Mouse (Mus musculus) kidney, postnatal 14 days (tissue): ENCODE measurements around the gene Fbxl13.

Experiments
- DNase-seq: peaks from one replicate; pipeline ENCODE4 v3.0.0; 2022; ENCODE audit warnings: mixed read lengths

The Fbxl13 gene

DNA sequence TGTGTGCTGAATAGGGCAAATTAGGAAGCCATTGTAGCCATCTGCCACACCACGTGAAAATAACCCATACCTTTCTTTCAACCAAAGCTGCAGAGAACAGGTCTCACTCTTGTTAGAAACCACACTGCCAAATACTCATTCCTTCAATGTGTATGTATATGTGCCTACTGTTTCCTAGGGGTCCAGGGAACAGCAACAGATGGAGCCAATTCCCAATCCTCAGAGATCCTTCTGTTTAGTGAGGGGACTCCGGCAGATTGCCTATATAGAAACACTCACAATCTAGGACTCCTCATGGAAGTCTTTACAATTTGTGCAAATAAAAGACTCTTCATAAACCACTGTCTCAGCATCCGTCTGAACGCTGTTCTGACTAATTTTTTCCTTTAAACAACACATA is 127.2 kb downstream of the Fbxl13 start:
- DNase-seq = no peak

DNA sequence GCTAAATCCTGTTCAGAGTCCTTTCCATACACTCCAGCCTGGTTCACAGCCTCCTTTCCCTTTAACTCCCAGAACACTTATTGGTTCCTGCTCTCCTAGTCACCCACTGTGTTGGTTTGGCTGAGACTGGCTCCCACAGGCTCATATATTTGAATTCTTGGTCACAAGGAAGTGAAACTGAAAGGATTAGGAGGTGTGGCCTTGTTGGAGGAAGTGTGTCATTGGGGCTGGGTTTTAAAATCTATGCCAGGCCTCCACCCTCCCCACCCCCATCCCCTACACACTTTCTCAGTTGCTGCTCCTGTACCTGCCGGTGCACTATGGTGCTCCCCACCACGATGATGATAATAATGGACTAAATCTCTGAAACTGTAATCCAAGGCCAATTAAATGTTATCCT is 127.9 kb downstream of the Fbxl13 start:
- DNase-seq = no peak

DNA sequence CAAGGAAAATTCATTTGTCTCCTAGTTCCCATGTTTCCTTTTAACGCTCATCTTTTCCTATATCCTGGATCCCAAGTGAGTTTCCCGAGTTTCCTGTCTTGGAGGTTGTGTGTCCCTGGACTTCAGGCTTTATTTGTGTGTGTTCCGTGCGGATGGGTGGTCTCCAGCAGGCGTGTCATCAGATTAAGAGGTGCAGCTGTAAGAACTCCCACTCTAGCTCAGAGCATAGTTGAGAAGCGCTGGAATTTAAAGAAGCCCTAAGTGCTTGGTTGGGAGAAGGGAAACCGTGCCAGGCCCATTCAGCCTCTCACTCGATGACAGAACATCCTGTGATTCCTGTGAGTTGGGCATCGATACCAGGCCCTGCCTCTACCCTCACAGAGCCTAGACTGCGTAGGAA is 132.1 kb downstream of the Fbxl13 start:
- DNase-seq = no peak

DNA sequence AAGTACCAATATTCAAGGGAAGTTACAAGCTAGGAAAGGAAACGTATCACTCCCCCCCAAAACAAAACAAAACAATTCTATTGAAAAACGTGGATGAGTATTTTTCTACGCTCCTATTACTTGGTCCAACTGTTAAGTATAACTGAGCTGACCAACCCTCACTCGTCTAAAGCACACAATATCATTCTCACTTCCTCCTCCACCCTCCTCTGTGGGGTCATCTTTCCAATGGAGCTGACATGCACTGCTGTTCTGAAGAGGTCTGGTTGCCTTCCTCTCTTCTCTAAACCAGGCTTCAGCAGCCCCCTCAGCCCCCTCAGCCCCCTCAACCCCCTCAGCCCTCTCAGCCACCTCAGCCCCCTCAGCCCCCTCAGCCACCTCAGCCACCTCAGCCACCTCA is 135.6 kb downstream of the Fbxl13 start:
- no peak for DNase-seq

DNA sequence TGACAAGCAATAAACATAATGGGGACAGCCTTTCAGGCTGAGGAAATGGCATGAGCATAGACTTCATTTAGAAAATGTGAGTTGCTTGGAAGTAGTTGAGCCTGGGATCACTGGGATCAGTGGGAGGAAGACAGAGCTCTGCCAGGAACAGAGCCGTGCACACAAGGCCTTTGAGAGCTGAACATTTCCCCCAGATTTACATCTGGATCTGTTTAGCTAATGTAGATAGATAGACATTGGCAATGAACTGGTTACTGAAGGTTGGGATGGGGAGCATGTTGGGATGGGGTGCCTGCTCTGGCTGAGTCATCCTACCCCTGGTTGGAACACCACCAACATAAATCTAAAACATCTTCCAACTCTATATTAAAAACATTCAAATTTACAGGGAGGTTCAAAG is 138.5 kb downstream of the Fbxl13 start:
- no peak for DNase-seq

DNA sequence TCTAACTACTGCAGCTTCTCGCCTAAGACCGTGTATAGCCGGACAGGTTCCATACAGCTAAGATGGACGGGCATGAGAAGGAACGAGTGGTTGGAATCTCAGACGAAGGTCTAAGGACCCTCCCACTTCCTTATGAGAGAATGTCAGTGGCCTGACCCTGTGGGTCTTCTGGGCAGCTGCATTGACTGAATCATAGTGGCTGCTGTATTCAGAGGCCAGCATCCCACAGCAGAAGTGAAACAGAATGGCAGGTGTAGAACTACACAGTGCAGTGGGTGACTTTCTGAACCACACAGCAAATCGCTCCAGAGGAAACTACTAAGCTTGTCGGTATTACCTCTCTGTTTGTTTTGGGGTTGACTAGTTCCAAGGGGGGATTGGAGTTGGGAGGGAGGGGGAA is 140.3 kb downstream of the Fbxl13 start:
- no peak for DNase-seq

DNA sequence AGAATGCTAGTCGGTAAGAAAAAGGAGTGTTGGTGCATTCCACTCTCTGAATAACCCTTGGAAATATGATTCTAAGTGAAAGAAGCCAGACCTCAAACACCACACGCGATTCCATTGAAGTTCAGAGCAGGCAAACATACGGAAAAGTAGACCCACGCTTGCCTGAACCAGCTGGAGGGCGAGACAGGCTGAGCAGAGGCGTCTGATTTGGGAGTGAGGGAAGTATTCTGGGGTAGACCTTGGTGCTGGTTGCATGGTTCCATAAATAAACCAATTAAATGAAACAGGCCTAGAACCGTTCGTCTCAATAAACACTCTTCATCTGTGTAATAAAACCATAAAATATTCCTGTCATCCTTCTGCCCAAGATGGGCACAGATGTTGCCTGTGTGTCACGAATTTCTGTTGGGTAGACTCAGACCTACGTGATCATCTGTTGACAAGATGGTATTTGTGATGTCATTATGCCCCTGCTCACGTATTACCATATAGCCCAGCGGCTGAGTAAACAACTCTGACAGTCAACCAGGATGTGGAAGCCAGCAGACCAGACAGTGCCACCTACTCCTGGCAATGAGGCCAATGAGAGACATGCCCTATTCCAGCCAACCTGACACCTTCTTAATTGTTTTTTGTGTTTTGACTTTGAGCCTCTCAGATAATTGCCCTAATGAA is 142.4 kb downstream of the Fbxl13 start:
- no peak for DNase-seq

DNA sequence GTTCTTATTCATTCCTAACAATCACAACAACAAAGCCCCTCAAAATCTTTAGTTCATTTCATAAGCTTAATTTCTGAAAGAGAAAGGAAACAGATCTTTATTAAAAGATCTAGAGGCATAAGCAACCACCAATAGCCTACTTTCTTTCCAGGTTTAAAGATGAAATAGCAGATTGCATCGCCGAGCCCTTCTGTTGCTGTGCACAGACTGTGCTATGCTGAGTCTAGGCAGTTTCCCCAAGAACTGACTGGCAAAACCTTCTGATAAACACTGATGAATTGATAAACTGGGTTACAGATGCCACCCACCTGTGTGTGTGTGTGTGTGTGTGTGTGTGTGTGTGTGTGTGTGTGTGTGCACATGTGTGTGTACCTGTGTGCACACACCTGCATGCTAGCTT is 144.5 kb downstream of the Fbxl13 start:
- DNase-seq = no peak

DNA sequence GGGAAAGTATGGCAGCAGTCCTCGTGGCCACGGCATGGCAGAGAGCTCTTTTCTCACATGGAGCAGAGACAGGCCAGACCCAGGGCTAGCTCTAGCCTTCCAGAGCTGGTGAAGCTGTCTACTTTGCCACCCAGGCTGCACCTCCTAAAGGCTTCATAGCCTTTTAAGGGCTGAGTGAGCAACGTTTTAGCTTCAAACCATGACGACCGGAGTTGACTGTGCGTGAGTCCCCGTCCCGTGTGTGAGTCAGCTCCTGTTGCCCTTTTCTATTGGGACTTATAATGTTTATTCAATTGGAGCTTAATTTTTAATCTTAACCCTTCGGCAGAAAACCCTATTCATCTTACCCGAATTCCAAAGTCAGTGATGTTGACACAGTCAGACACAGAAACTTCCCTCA is 145.3 kb downstream of the Fbxl13 start:
- DNase-seq = no peak

DNA sequence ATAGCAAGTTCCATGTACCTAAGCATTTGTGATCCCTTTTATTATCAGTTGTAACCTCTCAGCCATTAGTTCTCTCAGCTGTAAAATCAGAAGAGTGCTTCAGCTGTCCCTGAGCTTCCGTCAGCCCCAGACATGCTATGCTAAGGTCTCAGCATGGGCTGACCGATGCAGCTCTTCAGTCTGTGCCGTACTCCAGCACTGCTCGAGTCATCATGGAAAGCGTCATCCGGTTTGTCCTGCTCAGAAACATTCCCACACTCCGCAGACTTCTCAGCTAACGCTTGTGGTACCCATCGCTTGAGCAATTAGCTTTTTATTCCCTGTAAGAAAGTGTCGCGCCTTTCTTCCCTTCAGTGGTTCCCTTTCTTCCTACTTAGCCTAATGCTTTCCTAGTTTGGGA is 146.5 kb downstream of the Fbxl13 start:
- no peak for DNase-seq

DNA sequence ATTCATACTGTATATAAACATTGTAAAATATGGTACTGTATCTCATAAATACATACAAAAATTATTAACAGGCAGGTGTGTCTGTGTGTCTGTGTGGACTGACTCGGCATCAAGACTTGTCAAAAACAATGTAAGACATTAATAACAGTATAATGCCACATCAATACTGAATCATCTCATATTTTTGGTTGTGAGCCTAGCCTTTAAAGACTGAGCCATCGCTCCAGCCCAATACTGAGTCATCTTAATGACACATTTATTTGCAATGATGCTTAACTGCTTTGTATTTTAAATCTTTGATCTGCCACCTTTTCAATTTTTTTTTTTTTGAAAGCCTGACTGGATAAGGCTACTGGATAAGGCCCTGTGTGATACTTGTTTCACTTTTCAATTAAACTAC is 146.9 kb downstream of the Fbxl13 start:
- DNase-seq = no peak

DNA sequence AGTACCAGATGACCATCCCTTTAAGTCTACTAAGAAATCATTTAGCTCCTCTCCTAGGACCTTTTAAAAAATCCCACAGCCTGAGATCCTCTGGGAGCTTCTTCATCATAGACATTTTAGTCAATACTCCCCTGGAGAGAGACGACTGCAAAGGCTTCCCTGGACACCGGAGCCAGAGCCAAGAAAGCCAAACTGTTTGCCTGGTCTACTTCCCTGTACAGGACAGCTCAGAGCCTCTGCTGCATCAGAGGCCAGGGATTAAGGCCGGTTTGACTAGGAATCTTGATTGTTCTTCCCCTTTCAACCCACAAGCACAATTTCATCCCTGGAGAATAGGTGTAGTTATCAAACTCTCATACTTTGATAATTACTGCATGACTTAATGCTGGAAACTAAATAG is 148.6 kb downstream of the Fbxl13 start:
- no peak for DNase-seq

DNA sequence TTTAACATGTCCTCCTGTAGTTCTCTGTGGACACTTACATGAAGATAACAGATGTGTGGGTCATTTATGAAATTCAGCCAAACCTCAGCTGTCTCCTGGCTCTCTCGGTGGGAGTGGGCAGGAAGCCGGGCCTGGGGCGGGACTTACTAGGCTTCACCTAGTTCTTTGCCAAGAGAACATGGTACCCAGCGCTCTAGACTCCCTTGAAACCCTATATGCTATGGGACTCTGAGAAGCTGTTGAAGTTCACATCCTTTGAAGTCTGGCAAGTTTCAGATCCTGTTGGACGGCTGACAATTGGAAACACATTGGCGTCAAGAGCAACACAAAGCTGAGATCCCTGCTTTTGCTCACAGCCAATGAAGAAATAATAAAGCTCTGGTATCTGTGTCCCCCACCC is 149.1 kb downstream of the Fbxl13 start:
- no peak for DNase-seq

DNA sequence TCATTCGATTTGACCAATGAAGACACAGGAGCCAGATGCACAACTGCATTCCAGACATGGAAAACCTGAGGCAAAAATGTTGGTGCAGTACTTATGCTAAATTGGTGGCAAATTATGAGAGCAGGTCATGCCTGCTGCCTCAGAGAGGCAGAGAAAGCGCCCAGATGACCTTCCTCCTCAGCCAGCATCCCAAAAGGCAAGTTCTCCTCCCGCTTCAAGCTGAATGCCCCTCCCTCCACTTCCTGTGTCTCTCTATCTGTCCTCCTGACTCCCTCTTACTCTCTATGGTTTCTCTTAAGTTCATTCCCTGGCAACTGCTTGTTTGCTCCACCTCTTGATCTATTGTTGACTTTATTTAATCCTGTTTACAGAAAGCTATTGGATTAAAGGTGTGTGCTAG is 150.7 kb downstream of the Fbxl13 start:
- DNase-seq = no peak

DNA sequence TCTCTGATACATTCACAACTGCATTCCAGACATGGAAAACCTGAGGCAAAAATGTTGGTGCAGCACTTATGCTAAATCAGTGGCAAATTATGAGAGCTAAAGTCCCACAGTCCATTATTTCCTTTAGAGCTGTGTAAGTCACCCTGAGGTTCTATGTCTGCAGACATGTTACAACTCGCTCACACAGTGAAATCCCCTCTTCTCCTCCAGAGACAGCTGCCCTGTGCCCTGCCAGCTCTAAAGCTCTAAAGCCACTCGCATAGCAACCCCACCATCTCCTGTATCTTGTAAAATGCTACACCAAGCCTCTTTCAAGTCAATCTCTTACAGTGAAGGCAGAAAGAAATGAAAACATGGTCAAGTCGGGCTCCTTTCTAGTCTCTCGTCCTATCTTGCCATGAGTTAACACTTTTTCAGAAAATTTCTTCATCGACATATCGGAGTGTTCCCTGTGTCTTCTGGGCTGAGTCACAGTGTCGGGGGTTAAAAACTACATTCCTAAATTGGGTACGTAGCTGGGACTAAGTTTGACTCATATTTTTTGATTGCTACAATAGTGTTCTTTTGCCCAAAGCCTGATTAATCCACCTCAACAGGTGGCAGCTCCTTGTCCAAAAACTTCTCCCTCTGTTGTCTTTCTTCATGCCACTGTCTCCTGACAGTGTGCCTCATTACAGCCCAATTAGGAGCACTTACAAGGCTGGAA is 152.0 kb downstream of the Fbxl13 start:
- DNase-seq = no peak

DNA sequence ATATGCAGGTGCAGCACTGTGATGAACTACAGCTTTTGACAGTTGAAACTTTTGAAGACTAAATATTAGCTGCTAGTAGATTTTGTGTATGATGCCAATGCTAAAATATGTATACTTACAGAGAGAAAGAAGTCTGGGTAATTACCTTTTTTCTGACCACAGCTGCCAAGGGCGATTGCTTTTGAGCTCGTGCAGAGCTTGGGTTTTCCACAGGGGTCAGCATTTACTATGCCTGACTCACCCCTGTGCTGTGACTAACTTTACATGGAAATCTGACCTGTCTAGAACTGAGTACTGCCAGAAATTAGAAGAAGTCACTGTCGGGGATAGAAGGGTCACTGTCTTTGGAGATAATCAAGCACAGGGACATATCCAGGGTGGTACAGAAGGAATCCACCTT is 153.2 kb downstream of the Fbxl13 start:
- DNase-seq = no peak

DNA sequence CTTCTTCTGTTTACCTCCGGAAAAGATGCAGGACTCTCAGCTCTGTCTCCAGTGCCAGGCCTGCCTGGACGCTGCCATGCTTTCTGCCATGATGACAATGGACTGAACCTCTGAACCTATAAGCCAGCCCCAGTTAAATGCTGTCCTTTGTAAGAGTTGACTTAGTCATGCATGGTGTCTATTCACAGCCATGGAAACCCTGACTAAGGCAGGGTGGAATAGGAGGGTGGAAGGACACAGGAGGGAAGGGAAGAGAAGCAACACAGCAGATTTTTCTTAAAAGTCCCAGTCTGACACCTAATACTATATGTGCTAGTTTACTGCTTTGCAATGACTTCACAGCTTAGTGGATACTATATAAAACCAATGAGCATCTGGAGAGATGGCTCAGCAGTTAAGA is 154.0 kb downstream of the Fbxl13 start:
- no peak for DNase-seq

DNA sequence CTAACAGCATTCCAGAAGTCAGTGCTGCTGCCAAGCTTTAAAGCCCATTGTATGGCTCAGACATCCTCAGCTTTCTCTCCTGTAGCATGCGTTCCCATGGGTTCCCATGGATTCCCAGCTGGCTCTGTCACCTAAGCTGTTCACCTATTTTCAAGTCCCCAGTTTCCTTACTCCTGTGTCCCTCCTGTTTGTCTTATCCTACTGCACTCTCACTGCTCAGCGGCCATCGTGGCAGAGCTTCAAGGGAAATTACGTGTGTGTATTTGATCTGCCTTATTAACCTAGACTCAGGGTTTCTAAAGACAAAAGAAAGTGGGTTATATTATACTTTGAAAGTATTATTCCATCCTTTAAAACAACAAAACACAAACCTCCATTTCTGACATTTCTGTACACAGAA is 156.3 kb downstream of the Fbxl13 start:
- DNase-seq = no peak

DNA sequence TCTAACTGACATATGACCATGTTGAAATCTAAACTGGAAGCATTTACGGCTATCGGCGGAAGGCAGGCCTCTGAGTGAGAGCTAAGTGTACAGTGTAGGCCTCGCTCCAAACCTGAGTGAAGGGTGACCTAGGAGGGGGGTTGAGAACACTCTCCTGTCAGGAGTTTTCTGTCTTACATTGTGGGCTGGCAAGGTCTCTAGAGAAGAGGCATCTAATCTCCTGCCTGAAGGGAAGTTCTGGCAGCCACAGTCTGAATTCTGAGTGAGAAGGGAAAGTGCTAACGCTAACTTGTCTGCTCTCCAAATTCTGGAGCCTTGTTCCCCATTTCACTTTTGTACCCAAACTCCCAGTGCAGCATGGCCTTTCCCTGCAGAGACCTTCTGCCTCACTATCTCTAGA is 156.9 kb downstream of the Fbxl13 start:
- no peak for DNase-seq

DNA sequence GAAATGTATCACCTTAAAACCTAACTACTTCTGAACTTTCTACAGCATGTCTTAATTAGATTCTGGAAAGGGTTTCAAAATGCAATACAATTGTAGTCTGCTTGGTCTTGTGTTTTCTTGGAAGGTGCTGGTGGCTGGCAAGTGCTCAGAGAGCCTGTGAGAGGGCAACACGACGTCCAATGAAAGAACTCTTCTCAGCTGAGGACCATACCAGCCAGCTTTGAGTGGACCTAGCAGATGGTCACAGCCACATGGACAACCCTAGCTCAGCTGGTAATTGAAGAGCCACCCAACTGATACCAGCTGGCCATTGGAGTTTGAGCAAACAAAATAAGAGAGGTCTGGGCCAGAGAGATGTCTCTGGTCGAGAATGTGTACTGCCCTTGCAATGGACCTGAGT is 157.7 kb downstream of the Fbxl13 start:
- DNase-seq = no peak

DNA sequence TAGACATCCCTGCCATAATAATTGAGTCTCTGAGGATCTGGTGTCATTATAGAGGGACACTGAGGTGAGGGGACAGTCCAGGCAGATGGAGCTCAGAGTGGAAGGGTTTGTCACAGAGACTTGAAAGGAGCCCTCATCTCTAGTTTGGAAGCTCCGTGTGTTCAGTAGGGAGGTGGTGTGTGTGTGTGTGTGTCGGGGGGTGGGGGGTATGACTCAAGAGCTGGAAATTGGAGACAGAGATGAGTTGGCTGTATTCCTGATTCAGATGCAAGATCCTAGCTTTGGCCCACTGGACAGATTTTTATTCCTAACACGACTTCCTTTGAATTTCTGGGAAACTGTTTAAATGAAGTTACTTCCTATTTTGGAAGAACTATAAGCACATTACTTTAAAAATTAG is 158.1 kb downstream of the Fbxl13 start:
- no peak for DNase-seq

DNA sequence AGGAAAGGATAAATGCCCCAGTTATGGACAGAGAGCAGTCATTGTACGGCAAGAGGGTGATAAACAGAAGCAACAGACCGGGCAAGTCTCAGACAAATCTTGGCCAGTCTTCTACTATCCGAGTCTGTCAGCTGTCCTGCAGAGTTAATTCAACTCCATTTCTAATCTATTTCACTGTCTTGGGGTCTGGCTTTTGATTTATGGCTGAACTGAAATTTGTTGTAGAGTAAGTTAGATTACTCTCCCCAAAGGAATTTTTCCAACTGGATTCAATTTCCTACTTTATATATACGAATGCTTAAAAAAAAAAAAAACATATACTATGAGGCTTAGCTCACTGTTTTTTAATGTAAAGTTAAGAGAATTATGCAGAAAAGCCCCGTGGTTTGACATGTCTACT is 158.6 kb downstream of the Fbxl13 start:
- DNase-seq = no peak

DNA sequence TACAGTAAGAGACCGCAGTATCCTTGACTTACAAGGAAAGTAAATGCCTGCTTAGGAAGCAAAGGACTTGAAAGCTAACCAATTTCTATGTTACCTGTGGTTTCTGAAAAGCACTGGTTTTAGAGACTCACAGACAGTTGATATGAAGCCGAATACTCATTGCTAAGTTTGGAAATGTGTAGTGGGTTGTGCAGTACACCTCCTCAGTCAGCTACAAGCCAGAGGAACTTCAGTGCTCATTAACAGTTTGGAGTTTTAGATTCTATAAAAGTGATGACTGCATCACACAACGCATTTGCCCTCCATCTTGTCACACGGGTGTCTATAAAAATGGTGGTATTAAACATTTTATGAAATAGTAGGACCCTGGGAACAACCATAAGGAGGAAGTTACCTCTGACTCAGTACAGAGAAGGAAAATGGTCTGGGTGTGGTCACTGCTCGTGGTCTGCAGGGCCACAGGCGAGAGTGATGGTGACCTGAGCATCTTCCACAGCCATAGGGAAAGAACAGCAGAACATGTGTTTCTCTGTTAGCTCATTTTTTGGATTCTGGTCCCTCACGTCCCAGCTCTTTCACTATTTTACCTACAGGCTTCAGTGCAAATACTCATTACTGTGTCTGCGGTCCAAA is 160.1 kb downstream of the Fbxl13 start:
- DNase-seq = no peak

DNA sequence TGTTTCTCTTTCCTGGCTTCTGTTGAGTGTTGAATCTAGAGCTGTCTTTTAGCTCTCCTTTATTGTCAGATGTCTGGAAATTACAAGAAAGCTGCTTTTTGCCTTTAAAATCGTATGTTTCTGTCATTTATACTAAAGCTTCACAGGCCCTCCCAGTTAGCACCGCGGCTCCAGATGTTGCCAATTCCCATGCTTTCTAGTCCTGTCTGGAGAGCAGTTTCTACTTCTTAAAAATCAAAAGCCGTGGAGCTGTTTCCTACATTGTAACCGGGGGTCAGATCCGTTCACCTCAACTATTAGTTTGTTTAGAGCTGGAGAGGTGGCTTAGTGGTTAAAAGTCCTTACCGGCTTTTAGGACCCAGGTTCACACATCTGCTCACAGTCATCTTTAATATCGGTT is 162.2 kb downstream of the Fbxl13 start:
- DNase-seq = no peak
